Mouse (Mus musculus) neutrophil, adult 5-6 weeks (primary cell): ENCODE data around the gene Fut2. TPM values are rescaled to one million over a fixed set of nuclear protein-coding genes. Genes with fewer than 3 reads are reported as not detected.

ENCODE experiments used
- ATAC-seq: fragments of 151-379, 151-347 bp; 2 replicates; pipeline ENCODE4 v1.8.0; 2017; ENCODE audit warnings: mild to moderate bottlenecking, moderate TSS enrichment; ENCODE audit not compliant: insufficient number of reproducible peaks, poor library complexity, low FRiP score, severe bottlenecking; ENCODE audit errors: extremely low read depth
- total RNA-seq: library from RNA; stranded (forward); fragments of 200-1000 nt; gene quantifications from 2 replicates; pipeline ENCODE4 v1.2.3, GENCODE M21; 2017

The Fut2 gene
- total RNA-seq, 1 experiment from 2014 or later: 0.35 TPM

DNA sequence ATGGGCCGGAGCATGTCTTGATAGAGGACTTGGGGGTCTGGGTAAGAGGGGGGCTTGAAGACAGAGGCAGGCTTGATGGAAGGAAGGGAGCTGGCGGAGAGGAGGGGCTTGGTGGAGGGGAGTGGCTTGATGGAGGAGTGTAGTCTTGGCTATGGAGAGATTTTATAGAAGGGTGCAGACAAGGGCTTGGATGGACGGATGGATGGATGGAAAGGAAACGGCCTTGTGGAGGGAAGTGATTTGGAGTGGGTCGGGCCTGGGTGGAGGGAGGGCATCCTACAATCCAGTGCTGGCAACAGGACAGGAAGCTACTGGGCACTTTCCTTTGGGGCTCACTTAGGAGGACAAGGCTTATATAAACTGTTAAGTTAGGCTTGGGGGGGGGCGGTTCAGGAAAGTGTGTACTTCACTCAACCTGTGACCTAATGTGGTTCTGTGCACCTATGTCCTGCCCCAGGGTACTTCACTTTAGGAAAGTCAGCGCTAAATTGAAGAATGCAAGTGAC lies 39.6 kb downstream of the Fut2 start:
- no peak for ATAC-seq

DNA sequence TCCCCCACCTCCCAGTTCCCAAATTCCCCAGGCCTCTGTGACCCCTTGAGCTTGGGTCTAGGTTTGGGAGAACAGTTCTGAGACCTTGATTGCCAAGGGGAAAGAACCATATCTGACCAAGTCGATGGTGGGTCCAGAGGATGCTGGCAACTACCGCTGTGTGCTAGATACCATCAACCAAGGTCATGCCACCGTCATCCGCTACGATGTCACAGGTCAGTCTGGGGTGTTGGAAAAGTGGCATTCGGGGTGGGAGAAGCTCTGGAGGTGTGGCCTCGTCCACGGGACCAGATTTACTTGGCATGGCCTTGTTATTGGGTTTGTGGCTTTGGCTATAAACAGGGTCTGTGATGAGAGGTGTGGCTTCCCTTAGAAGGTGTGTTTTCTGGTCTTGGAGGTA lies 40.7 kb downstream of the Fut2 start:
- ATAC-seq: no peak

DNA sequence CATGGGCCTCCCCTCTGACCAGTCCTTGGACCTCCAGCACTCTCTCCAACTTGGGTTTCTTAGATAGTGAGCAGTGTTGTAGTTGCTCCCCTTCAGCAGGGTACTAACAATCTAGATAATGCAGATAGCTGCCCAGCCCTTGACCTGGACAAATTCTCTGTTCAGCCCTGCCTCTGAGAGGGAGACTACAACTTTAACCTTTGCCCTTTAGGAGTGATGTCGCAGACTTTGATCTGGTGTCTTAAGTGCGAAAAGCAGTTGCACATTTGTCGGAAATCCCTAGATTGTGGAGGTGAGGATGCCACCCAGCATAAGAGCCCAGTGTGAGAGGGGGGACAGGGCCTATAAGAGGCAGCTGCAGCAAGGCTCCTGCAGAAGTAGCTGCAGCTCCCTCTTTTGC lies 41.5 kb downstream of the Fut2 start:
- ATAC-seq: no peak

DNA sequence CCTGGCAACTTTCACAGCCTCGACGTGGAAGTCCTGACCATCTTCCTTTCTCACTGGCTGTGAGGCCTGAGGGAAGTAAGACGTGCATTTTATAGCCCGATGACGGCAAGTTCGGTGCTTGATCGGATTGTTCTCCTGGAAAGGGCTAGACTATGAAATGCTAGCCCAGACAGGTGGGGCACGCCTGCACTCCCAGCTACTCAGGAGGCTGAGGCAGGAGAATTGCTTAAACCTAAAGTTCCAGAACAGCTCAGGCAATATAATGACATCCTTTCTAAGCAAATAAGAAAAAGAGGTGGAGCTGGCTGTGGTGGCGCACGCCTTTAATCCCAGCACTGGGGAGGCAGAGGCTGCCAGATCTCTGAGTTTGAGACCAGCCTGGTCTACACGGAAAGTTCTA lies 42.7 kb downstream of the Fut2 start:
- no peak for ATAC-seq

DNA sequence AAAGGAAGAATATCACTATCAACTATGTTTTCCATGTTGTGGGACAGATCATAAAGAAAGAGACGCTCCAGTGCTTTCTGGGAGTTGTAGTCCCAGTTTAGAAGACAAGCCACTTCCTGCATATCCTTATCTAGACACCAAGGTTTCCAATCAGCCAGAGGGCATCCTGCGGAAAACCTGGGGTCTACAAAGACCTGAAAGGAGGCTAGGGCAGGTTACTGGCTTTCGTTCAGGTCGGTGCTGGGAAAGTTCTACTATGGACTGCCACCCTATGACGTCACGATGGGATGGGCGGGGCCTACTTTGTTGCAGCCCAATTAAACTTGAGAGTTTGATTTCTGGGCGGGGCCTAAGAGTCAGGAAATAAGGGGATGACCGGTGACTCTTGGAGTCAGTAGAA lies 44.8 kb downstream of the Fut2 start, which contains the start of gene Izumo1:
TSS of gene Izumo1 (plus strand) at position 369 of the 400 bp plus-strand sequence.
- ATAC-seq: no peak

DNA sequence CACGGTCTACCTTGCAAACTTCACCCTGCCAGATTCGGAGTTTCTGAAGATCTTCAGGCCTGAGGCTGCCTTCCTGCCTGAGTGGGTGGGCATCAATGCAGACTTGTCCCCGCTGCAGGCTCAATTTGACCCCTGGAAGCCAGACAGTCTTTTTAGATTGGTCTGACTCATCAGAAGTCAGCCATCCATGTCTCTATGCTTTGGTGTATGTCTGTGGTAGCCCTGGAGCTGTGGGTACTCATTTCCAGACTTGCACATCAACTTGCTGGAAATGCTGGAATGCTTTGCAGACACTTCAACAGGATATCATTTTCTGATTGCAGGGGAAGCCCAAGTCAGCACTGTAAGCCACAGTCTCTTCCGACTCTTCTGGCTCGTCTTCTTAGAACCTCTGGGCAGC lies 46.6 kb downstream of the Fut2 start:
- no peak for ATAC-seq

DNA sequence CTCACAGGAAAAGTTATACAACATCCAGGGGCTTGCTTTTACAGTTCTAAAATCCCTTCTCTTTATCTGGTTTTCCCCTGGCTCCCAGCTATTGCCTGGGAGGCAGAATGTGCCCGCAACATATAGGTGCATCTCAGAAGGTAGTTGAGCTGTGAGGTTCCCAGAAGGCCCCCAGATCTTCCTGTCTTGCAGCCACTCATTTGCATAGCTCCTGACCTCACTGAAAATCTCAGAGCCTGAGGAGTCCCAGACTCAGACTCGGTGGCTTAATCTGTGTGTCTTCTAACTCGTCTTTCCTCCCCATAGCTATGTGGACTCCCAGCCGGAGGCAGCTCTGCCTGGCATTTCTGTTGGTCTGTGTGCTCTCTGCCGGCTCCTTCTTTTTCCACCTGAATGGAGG lies 47.9 kb downstream of the Fut2 start:
- no peak for ATAC-seq

DNA sequence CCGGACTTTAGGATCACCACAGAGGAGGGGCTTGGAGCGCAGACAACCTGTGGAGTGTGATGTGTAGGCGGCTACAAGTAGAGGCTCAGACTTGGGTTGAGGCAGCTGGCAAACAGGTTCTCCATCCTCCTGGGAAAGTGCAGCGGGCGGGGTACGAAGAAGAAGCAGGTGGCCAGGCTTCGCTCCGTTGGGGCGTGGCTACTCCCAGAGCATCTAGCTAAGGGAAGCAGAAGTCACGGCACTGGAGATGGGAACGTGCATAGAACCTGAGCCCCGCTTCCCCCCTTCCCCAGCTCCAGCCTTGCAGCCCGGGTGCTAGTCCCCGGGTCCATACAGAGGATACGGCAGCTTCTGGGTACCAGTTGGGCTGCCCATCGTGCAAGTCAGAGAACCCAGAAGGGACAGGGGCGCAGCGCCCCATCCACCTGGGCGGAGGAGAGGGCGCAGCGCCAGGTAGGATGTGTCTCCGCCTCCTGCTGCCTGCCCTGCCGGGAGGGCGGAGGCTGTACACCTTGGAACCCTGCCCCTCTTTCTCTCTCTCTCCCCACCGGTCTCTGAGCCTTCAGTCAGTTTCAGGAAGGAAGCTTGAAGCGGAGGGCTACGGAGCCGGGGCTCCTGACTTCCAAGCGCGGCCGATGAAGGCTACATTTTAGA lies 49.0 kb downstream of the Fut2 start, which contains the start of gene Fut1:
TSS of gene Fut1 (plus strand) at position 248 of the 654 bp plus-strand sequence.
- no peak for ATAC-seq

DNA sequence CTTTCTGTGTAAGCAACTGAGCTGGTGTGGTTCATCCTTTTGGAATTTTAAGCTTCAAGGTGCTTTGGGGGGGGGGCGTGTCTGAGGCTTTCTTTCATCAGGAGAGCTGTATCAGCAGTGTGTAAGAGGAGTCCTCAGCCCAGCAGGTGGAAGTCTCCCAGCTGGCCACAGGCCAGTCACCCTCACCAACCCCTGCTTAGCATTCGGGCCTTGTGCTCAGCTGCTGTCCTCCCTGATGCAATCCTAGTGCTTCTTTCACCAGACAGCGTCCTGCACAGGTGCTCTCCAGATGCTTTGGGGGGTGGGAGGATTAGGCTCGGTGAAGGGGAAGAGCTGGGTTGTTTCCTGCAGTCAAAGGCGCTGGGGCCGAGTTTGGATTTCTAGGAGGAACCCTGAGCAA lies 49.9 kb downstream of the Fut2 start:
- no peak for ATAC-seq

DNA sequence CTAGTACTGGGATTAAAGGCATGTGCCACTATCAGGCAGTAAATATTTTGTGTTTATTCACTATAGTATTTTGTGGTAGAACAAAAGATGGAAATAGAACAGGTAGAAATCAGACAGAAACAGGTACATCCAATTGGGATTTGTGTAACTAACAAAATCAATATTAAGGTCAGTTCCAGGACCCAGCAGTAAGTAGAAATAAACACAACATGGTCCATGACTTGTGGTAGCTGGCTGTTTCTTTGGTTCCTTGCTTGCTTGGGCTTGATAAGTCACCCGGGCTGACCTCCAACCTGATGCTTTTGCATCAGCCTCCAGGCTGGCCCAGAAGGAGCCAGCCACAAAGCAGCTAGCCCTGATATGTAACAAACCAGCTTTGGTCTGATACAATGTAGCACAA lies 56.7 kb downstream of the Fut2 start:
- ATAC-seq: no peak

DNA sequence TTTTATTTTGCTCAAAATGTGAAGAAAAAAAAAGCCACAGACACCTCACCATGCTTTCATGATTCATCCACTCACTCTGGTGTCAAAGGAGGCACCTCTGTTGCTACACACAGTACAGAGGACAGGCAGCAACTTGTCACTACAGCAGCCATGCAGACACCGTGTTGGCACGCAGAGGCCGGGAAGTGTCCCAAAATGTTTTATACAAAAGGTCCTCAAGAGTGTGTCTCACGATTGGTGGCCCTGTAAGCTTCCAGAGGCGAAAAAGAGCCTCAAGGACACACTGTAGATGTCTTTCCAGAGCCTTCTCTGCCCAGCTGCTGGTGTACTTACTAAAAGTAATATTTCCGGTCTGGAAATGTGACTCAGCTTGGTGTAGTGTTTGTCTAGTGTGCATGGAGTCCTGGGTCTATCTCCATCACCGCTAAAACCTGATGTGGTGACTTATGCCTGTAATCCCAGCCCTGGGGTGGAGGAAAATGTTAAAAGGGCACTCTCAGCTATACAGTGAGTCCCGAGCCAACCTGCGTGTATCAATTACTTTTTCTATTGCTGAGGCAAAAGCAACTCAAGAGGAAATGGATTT lies 60.4 kb downstream of the Fut2 start:
- no peak for ATAC-seq

DNA sequence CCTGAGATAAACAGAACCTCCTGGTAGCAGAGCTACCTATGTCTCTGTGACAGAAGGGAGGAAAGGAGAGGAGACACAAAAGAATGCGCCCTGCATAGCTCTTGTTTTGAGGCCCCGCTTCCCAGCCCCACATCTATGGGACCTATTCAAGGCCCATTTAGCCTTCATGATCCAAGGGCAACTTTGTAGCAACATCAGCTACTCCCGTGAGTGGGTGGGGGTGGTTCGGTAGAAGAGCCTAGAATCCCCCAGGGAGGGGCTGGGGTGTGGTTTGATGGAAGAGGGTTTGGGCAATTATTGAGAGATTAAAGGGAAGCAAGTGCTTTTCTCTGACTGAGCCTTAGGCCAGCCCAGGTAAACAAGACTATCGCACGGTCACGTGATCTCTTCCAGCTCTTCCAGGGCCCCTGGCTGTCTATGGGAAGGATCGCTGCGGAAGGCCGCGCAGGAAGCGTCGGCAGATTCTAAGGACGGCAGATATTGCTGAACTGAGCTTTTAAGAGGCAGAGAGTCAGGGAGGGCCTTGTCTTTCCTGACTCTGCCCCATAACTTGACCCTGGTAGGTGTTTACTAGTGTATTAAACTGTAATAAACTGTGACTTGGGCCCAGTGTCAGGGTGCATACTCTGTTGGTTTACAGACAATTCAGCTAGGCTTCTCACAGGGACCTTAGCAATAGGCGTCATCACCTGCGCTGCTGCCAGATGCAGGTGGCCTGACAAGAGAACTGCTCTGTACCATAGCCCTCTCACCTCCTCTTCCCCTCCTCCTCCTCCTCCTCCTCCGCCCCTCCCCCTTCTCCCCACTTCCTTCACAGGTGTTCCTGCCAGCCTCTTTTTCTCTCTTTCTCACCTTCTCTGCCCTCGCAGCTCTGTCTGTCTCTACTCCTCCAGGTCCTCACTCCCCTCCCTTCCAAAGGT lies 67.0 kb downstream of the Fut2 start:
- ATAC-seq: no peak

Other genes starting within 250 kb of the Fut2 start
- not detected in 2 replicates for gene Lhb, start 245.6 kb downstream of the Fut2 start, total RNA-seq
- gene Gys1, start 231.6 kb downstream of the Fut2 start, total RNA-seq: 9.9 and 14.6 TPM in 2 replicates
- gene Ruvbl2, start 228.3 kb downstream of the Fut2 start, total RNA-seq: 37.8 and 44.6 TPM in 2 replicates
- 1,339 and 1,541 TPM in 2 replicates for gene Ftl1, start 206.5 kb downstream of the Fut2 start, total RNA-seq
- 31.1 and 37.9 TPM in 2 replicates for gene Bax, start 199.5 kb downstream of the Fut2 start, total RNA-seq
- not detected in 2 replicates for gene Tulp2, start 184.5 kb downstream of the Fut2 start, total RNA-seq
- gene Gm45808, start 179.6 kb downstream of the Fut2 start, total RNA-seq: not detected in 2 replicates
- gene Dhdh, start 177.6 kb downstream of the Fut2 start, total RNA-seq: 3.1 and 3.7 TPM in 2 replicates
- gene Nucb1, start 156.0 kb downstream of the Fut2 start, total RNA-seq: 90.4 and 101 TPM in 2 replicates
- 288 and 364 TPM in 2 replicates for gene Ppp1r15a, start 140.1 kb downstream of the Fut2 start, total RNA-seq
- gene Plekha4, start 140.1 kb downstream of the Fut2 start, total RNA-seq: 1.3 and 1.6 TPM in 2 replicates
- gene Hsd17b14, start 111.5 kb downstream of the Fut2 start, total RNA-seq: 0.37 TPM in 1 of 2 replicates, not detected in the other
- 14.9 and 17.3 TPM in 2 replicates for gene Bcat2, start 96.2 kb downstream of the Fut2 start, total RNA-seq
- gene Fgf21, start 50.9 kb downstream of the Fut2 start, total RNA-seq: not detected in 2 replicates
- gene Fut1, start 49.1 kb downstream of the Fut2 start, total RNA-seq: not detected in 2 replicates
- gene Izumo1, start 44.6 kb downstream of the Fut2 start, total RNA-seq: not detected in 2 replicates
- gene Rasip1, start 38.9 kb downstream of the Fut2 start, total RNA-seq: 2.4 and 2.8 TPM in 2 replicates
- 1.0 TPM in 1 of 2 replicates, not detected in the other for gene Mamstr, start 26.4 kb downstream of the Fut2 start, total RNA-seq
- not detected in 2 replicates for gene Ntn5, start 17.6 kb upstream of the Fut2 start, total RNA-seq
- 0.23 TPM in 1 of 2 replicates, not detected in the other for gene Sec1, start 28.0 kb upstream of the Fut2 start, total RNA-seq
- gene Car11, start 33.4 kb upstream of the Fut2 start, total RNA-seq: not detected in 2 replicates
- 12.1 and 18.4 TPM in 2 replicates for gene Dbp, start 38.7 kb upstream of the Fut2 start, total RNA-seq
- gene Rpl18, start 49.1 kb upstream of the Fut2 start, total RNA-seq: 797 and 936 TPM in 2 replicates
- gene Sphk2, start 51.6 kb upstream of the Fut2 start, total RNA-seq: 25.5 and 27.4 TPM in 2 replicates
- gene Fam83e, start 54.8 kb upstream of the Fut2 start, total RNA-seq: 3.0 and 3.2 TPM in 2 replicates
- gene Spaca4, start 59.4 kb upstream of the Fut2 start, total RNA-seq: not detected in 2 replicates
- gene Lmtk3, start 117.3 kb upstream of the Fut2 start, total RNA-seq: not detected in 2 replicates
- gene Sult2b1, start 118.3 kb upstream of the Fut2 start, total RNA-seq: 0.49 TPM in 1 of 2 replicates, not detected in the other
- gene Cyth2, start 148.2 kb upstream of the Fut2 start, total RNA-seq: 79.6 and 94.0 TPM in 2 replicates
- 0.23 TPM in 1 of 2 replicates, not detected in the other for gene Kcnj14, start 158.4 kb upstream of the Fut2 start, total RNA-seq
- gene Grwd1, start 164.6 kb upstream of the Fut2 start, total RNA-seq: 7.2 and 11.2 TPM in 2 replicates
- 44.6 and 57.7 TPM in 2 replicates for gene Kdelr1, start 206.4 kb upstream of the Fut2 start, total RNA-seq
- gene Grin2d, start 212.0 kb upstream of the Fut2 start, total RNA-seq: 0.12 TPM in 1 of 2 replicates, not detected in the other
- gene Syngr4, start 230.3 kb upstream of the Fut2 start, total RNA-seq: not detected in 2 replicates
- gene Tmem143, start 230.5 kb upstream of the Fut2 start, total RNA-seq: 5.0 and 11.2 TPM in 2 replicates